8 mouse cellular contexts compared by ENCODE assay signal in the genomic region with DNA sequence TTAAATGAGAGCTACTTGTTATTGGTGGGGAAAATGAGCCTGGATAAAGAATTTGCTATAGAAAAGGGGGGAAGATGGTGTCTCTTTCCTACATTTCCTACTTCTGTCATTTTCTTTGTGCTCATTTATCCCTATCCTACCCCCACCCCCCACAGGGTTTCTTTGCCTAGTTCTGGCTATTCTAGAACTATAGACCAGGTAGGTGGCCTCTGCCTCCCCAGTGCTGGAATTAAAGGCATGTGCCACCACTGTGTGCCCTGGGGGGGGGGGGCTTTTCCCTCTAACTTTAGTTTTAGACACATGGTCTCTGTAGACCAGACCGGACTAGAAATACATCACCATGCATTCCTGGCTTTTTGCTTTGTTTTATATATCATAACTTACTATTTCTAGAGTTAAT. TPM values are rescaled to one million over a fixed set of nuclear protein-coding genes. Genes with fewer than 3 reads are reported as not detected.
DNase-seq lines count a peak whose midpoint lies in the region; ATAC-seq and TF ChIP-seq lines count a peak whose summit lies in the region.

No protein-coding gene starts in this region.

- WGBS in heart, embryonic 13.5 days: 36% methylated on average over 1 of the region's 1 CpGs
- 23% methylated on average over 1 of the region's 1 CpGs for WGBS in hindbrain, embryonic 16.5 days
- WGBS in midbrain, embryonic 16.5 days: 48% methylated on average over 1 of the region's 1 CpGs

- DNase-seq in heart, adult 8-10 months (ENCODE audit: low spot score): no peak
- no peak for DNase-seq in cerebellum, postnatal 36 days

- H3K36me3 ChIP-seq in heart, embryonic 13.5 days: peaks cover 63% of the 10 kb centered on the region
- peaks cover 27% of the 10 kb centered on the region for H3K36me3 ChIP-seq in hindbrain, embryonic 16.5 days (ENCODE audit: control insufficient read depth, insufficient read depth, low read length)
- peaks cover 25% of the 10 kb centered on the region for H3K36me3 ChIP-seq in midbrain, embryonic 16.5 days (ENCODE audit: control insufficient read depth, insufficient read depth, low read length)

- peak overlapping the region; percentile 100 for H3K9ac ChIP-seq in heart, embryonic 13.5 days
- H3K9ac ChIP-seq in hindbrain, embryonic 16.5 days (ENCODE audit: low read depth, low read length): peak overlapping the region; percentile 22; the same call in 1 of the 2 replicates
- H3K9ac ChIP-seq in midbrain, embryonic 16.5 days (ENCODE audit: low read depth, low read length): peak overlapping the region; percentile 50; the same call in 1 of the 2 replicates

- H3K4me2 ChIP-seq in heart, embryonic 13.5 days: peak overlapping the region; percentile 94
- H3K4me2 ChIP-seq in hindbrain, embryonic 16.5 days (ENCODE audit: low read length): peak overlapping the region; percentile 97
- H3K4me2 ChIP-seq in midbrain, embryonic 16.5 days (ENCODE audit: low read length): peak overlapping the region; percentile 98

- H3K27ac ChIP-seq in heart, embryonic 13.5 days (replicated peaks): no peak overlapping the region
- no peak overlapping the region for H3K27ac ChIP-seq in bone marrow macrophage, adult 2 months (ENCODE audit: insufficient read depth, low read depth, low read length)
- no peak overlapping the region for H3K27ac ChIP-seq in hindbrain, embryonic 16.5 days (ENCODE audit: low read depth, low read length)
- no peak overlapping the region for H3K27ac ChIP-seq in midbrain, embryonic 16.5 days (ENCODE audit: low read length)

- TF ChIP-seq POLR2A in bone marrow macrophage, adult 2 months (IDR thresholded peaks at IDR 0.05; ENCODE audit: borderline replicate concordance, low read depth, low read length): no peak

- peak overlapping the region; percentile 96 for H3K4me3 ChIP-seq in heart, embryonic 13.5 days
- peak overlapping the region; percentile 98 for H3K4me3 ChIP-seq in bone marrow macrophage, adult 2 months (ENCODE audit: insufficient read depth, low read length)
- peak overlapping the region; percentile 99 for H3K4me3 ChIP-seq in hindbrain, embryonic 16.5 days (ENCODE audit: low read length)
- peak overlapping the region; percentile 100 for H3K4me3 ChIP-seq in midbrain, embryonic 16.5 days (ENCODE audit: low read depth, low read length)

- ATAC-seq in heart, embryonic 13.5 days (ENCODE audit: extremely low read depth, insufficient number of reproducible peaks, low FRiP score, low TSS enrichment): no peak
- no peak for ATAC-seq in hindbrain, embryonic 16.5 days
- ATAC-seq in midbrain, embryonic 16.5 days: no peak
- ATAC-seq in cerebellum, adult (ENCODE audit: insufficient number of reproducible peaks, low FRiP score, low TSS enrichment): no peak
- no peak for ATAC-seq in erythroid progenitor cell, adult 5-6 weeks (replicated peaks; ENCODE audit: low FRiP score, poor library complexity, severe bottlenecking)

- no peaks in the 10 kb centered on the region for H3K27me3 ChIP-seq in heart, embryonic 13.5 days (replicated peaks)
- no peaks in the 10 kb centered on the region for H3K27me3 ChIP-seq in hindbrain, embryonic 16.5 days (replicated peaks; ENCODE audit: control insufficient read depth, insufficient read depth, low read length)
- H3K27me3 ChIP-seq in midbrain, embryonic 16.5 days (ENCODE audit: control insufficient read depth, insufficient read depth, low read depth, low read length): no peaks in the 10 kb centered on the region

- no peak for TF ChIP-seq CTCF in bone marrow macrophage, adult 2 months (IDR thresholded peaks at IDR 0.05; ENCODE audit: low read depth, low read length)

- no peaks in the 10 kb centered on the region for H3K9me3 ChIP-seq in heart, embryonic 13.5 days
- no peaks in the 10 kb centered on the region for H3K9me3 ChIP-seq in hindbrain, embryonic 16.5 days (ENCODE audit: control insufficient read depth, low read length)
- no peaks in the 10 kb centered on the region for H3K9me3 ChIP-seq in midbrain, embryonic 16.5 days (replicated peaks; ENCODE audit: control insufficient read depth, low read length, poor library complexity, severe bottlenecking)

- H3K4me1 ChIP-seq in heart, embryonic 13.5 days: peaks cover 46% of the 10 kb centered on the region
- H3K4me1 ChIP-seq in bone marrow macrophage, adult 2 months (ENCODE audit: control insufficient read depth, insufficient read depth, low read length): peaks cover 8% of the 10 kb centered on the region
- peaks cover 33% of the 10 kb centered on the region for H3K4me1 ChIP-seq in hindbrain, embryonic 16.5 days (ENCODE audit: control insufficient read depth, insufficient read depth, low read depth, low read length)
- H3K4me1 ChIP-seq in midbrain, embryonic 16.5 days (ENCODE audit: control insufficient read depth, insufficient read depth, low read length): peaks cover 39% of the 10 kb centered on the region

RNA-seq across cellular contexts. Expression of a gene that starts 3.1 kb away (rescaled TPM):
- 44.3 and 47.4 TPM in 2 replicates for polyA plus RNA-seq in heart, embryonic 13.5 days (2015; fragmentation: Nextera tagmentation; extraction: Ambion mirVana)
- 10 to 100 TPM; 60.3 to 71.5 (median 62.8) TPM for total RNA-seq in heart, adult 8-10 months (2022)
- polyA plus RNA-seq in bone marrow macrophage, adult 2 months (2012; ENCODE audit: insufficient read depth, insufficient read length, missing spikeins): 229 and 243 TPM in 2 replicates
- 46.2 and 50.7 TPM in 2 replicates for polyA plus RNA-seq in hindbrain, embryonic 16.5 days (2015; fragmentation: Nextera tagmentation; extraction: Ambion mirVana)
- polyA plus RNA-seq in midbrain, embryonic 16.5 days (2015; fragmentation: Nextera tagmentation; extraction: Ambion mirVana): 56.4 and 63.4 TPM in 2 replicates
- total RNA-seq in erythroid progenitor cell, adult 5-6 weeks (2015; ENCODE audit: low replicate concordance): 346 and 537 TPM in 2 replicates
- total RNA-seq in erythroid progenitor cell, adult 5-6 weeks (2017; ENCODE audit: low replicate concordance): 851 and 884 TPM in 2 replicates

RNA-seq across cellular contexts. Expression of a gene that starts 36.7 kb away (rescaled TPM):
- 11.4 and 16.6 TPM in 2 replicates for polyA plus RNA-seq in heart, embryonic 13.5 days (2015; fragmentation: Nextera tagmentation; extraction: Ambion mirVana)
- total RNA-seq in heart, adult 8-10 months (2022): 1 to 10 TPM; 3.6 to 7.3 (median 5.7) TPM
- polyA plus RNA-seq in bone marrow macrophage, adult 2 months (2012; ENCODE audit: insufficient read depth, insufficient read length, missing spikeins): 8.2 and 13.2 TPM in 2 replicates
- 24.5 and 28.4 TPM in 2 replicates for polyA plus RNA-seq in hindbrain, embryonic 16.5 days (2015; fragmentation: Nextera tagmentation; extraction: Ambion mirVana)
- polyA plus RNA-seq in midbrain, embryonic 16.5 days (2015; fragmentation: Nextera tagmentation; extraction: Ambion mirVana): 31.5 and 32.5 TPM in 2 replicates
- total RNA-seq in erythroid progenitor cell, adult 5-6 weeks (2015; ENCODE audit: low replicate concordance): 8.4 and 17.3 TPM in 2 replicates
- 10.9 and 16.8 TPM in 2 replicates for total RNA-seq in erythroid progenitor cell, adult 5-6 weeks (2017; ENCODE audit: low replicate concordance)

RNA-seq across cellular contexts. Expression of a gene that starts 52.9 kb away (rescaled TPM):
- polyA plus RNA-seq in heart, embryonic 13.5 days (2015; fragmentation: Nextera tagmentation; extraction: Ambion mirVana): 10.6 and 10.7 TPM in 2 replicates
- 10 to 100 TPM in 2 of 4 experiments, 1 to 10 TPM in 2; 8.0 to 16.2 (median 9.9) TPM for total RNA-seq in heart, adult 8-10 months (2022)
- polyA plus RNA-seq in bone marrow macrophage, adult 2 months (2012; ENCODE audit: insufficient read depth, insufficient read length, missing spikeins): 26.1 and 27.3 TPM in 2 replicates
- polyA plus RNA-seq in hindbrain, embryonic 16.5 days (2015; fragmentation: Nextera tagmentation; extraction: Ambion mirVana): 30.6 and 35.0 TPM in 2 replicates
- polyA plus RNA-seq in midbrain, embryonic 16.5 days (2015; fragmentation: Nextera tagmentation; extraction: Ambion mirVana): 41.0 and 44.3 TPM in 2 replicates
- total RNA-seq in erythroid progenitor cell, adult 5-6 weeks (2015; ENCODE audit: low replicate concordance): 3.6 and 4.2 TPM in 2 replicates
- total RNA-seq in erythroid progenitor cell, adult 5-6 weeks (2017; ENCODE audit: low replicate concordance): 0.83 and 1.5 TPM in 2 replicates

RNA-seq across cellular contexts. Expression of a gene that starts 56.3 kb away (rescaled TPM):
- 12.9 and 13.7 TPM in 2 replicates for polyA plus RNA-seq in heart, embryonic 13.5 days (2015; fragmentation: Nextera tagmentation; extraction: Ambion mirVana)
- total RNA-seq in heart, adult 8-10 months (2022): 10 to 100 TPM; 17.8 to 24.4 (median 22.4) TPM
- 18.5 and 18.9 TPM in 2 replicates for polyA plus RNA-seq in bone marrow macrophage, adult 2 months (2012; ENCODE audit: insufficient read depth, insufficient read length, missing spikeins)
- 23.2 and 25.5 TPM in 2 replicates for polyA plus RNA-seq in hindbrain, embryonic 16.5 days (2015; fragmentation: Nextera tagmentation; extraction: Ambion mirVana)
- 27.8 and 28.5 TPM in 2 replicates for polyA plus RNA-seq in midbrain, embryonic 16.5 days (2015; fragmentation: Nextera tagmentation; extraction: Ambion mirVana)
- 0.84 and 4.7 TPM in 2 replicates for total RNA-seq in erythroid progenitor cell, adult 5-6 weeks (2015; ENCODE audit: low replicate concordance)
- 2.2 and 13.5 TPM in 2 replicates for total RNA-seq in erythroid progenitor cell, adult 5-6 weeks (2017; ENCODE audit: low replicate concordance)

Comparison
In these comparisons a context has a peak if more than half of its experiments do, and no peak if none do; other contexts are left out.
1. H3K9ac ChIP-seq: peak in every context shown above with its lines; median percentile 100 in heart, embryonic 13.5 days; 50 in midbrain, embryonic 16.5 days; 22 in hindbrain, embryonic 16.5 days.